Mouse (Mus musculus) 3134 (cell line): ENCODE data around the gene Mpped2.

Source experiments
- DNase-seq: peaks from one replicate; pipeline ENCODE4 v3.0.0-alpha.2; 2011; ENCODE audit warnings: low spot score; ENCODE audit not compliant: insufficient read length; ENCODE audit errors: extremely low read depth

Gene Mpped2

GRCm38 (mm10) chr2:106789694-106790328 is 96.7 kb downstream of the Mpped2 start:
- no peak for DNase-seq

- no peak for DNase-seq
These were observed 97.2 kb downstream of the Mpped2 start for GRCm38 (mm10) chr2:106790329-106790701.

- DNase-seq: no peak
These were observed 103.2 kb downstream of the Mpped2 start for GRCm38 (mm10) chr2:106796246-106796645.

- no peak for DNase-seq
These were observed 104.8 kb downstream of the Mpped2 start for GRCm38 (mm10) chr2:106797855-106798254.

GRCm38 (mm10) chr2:106798824-106799223 is 105.8 kb downstream of the Mpped2 start:
- no peak for DNase-seq

GRCm38 (mm10) chr2:106815898-106816297 is 122.8 kb downstream of the Mpped2 start:
- DNase-seq: no peak

- DNase-seq: no peak
These were observed 128.2 kb downstream of the Mpped2 start for GRCm38 (mm10) chr2:106821292-106821691.

- DNase-seq: no peak
These were observed 128.8 kb downstream of the Mpped2 start for GRCm38 (mm10) chr2:106821883-106822282.

- no peak for DNase-seq
These were observed 129.5 kb downstream of the Mpped2 start for GRCm38 (mm10) chr2:106822540-106822939.

- no peak for DNase-seq
These were observed 132.4 kb downstream of the Mpped2 start for GRCm38 (mm10) chr2:106825461-106825860.

- no peak for DNase-seq
These were observed 133.0 kb downstream of the Mpped2 start for GRCm38 (mm10) chr2:106826023-106826422.

- DNase-seq: no peak
These were observed 133.7 kb downstream of the Mpped2 start for GRCm38 (mm10) chr2:106826806-106827205.

GRCm38 (mm10) chr2:106828573-106829310 is 135.7 kb downstream of the Mpped2 start:
- no peak for DNase-seq

- no peak for DNase-seq
These were observed 136.4 kb downstream of the Mpped2 start for GRCm38 (mm10) chr2:106829420-106829819.

- DNase-seq: no peak
These were observed 139.5 kb downstream of the Mpped2 start for GRCm38 (mm10) chr2:106832577-106832976.

- DNase-seq: no peak
These were observed 140.1 kb downstream of the Mpped2 start for GRCm38 (mm10) chr2:106833212-106833611.

- no peak for DNase-seq
These were observed 142.3 kb downstream of the Mpped2 start for GRCm38 (mm10) chr2:106835321-106835720.

GRCm38 (mm10) chr2:106837241-106837640 is 144.2 kb downstream of the Mpped2 start:
- DNase-seq: no peak

- DNase-seq: no peak
These were observed 151.1 kb downstream of the Mpped2 start for GRCm38 (mm10) chr2:106844147-106844546.

GRCm38 (mm10) chr2:106844766-106845678 is 152.0 kb downstream of the Mpped2 start:
- no peak for DNase-seq

GRCm38 (mm10) chr2:106846511-106846910 is 153.4 kb downstream of the Mpped2 start:
- DNase-seq: no peak
